Mouse (Mus musculus) heart, postnatal 36 days (tissue): ENCODE results near the gene Cer1. TPM values are rescaled to one million over a fixed set of nuclear protein-coding genes. Genes with fewer than 3 reads are reported as not detected.

Source experiments
- total RNA-seq, 2 experiments: library from RNA; stranded (reverse); gene quantifications; 2 replicates each; pipeline ENCODE4 v1.2.3; 2021

Cer1 gene
- total RNA-seq, 2 experiments from 2014 or later, result not detected

Other genes with a start within 250 kb of the Cer1 start
- gene Nfib, start 179.4 kb downstream of the Cer1 start, total RNA-seq, result 100 to 1,000 TPM; 113 to 131 TPM
- 10 to 100 TPM in 1 of 2 experiments, 1 to 10 TPM in 1; 9.8 to 10.5 TPM for gene Zdhhc21, start 25.2 kb downstream of the Cer1 start, total RNA-seq
- under 1 TPM; 0.25 to 0.30 TPM for gene Frem1, start 167.2 kb upstream of the Cer1 start, total RNA-seq